Mouse (Mus musculus) MEL (cell line): ENCODE results near the gene Fars2.

Experiments
- CTCF ChIP-seq, 3 experiments: IDR thresholded peaks in 2 of 3; conservative IDR thresholded peaks in 1 of 3; 2 replicates each; pipeline ENCODE4 v1.5.1; 2011 to 2012; ENCODE audit warnings: low read length in 3 of 3, low read depth in 2 of 3, mild to moderate bottlenecking in 2 of 3, improper control_type of control experiment in 1 of 3, inconsistent platforms in 1 of 3, mixed read lengths in 1 of 3, moderate library complexity in 1 of 3; ENCODE audit not compliant: control insufficient read depth in 1 of 3, insufficient read depth in 1 of 3, poor library complexity in 1 of 3, severe bottlenecking in 1 of 3
- UBTF ChIP-seq: IDR thresholded peaks from 2 replicates; pipeline ENCODE4 v1.6.1; 2012; ENCODE audit warnings: low read depth, mild to moderate bottlenecking, inconsistent platforms, low read length, improper control_type of control experiment, moderate library complexity, borderline replicate concordance; ENCODE audit not compliant: insufficient read depth

GRCm38 (mm10) chr13:36527761-36528160, 410.5 kb downstream of the Fars2 start:
- no peak for TF ChIP-seq CTCF (IDR thresholded peaks at IDR 0.05 in 2 of 3, conservative IDR thresholded peaks at IDR 0.05 in 1 of 3; ENCODE audit: control insufficient read depth in 1 of 3, insufficient read depth in 1 of 3, low read depth in 2 of 3, low read length in 3 of 3, poor library complexity in 1 of 3, severe bottlenecking in 1 of 3)
- TF ChIP-seq UBTF, result no peak
